Mouse (Mus musculus): ENCODE measurements around the gene Gm28048. TPM values are rescaled to one million over a fixed set of nuclear protein-coding genes. Genes with fewer than 3 reads are reported as not detected.

Gene Gm28048
- polyA plus RNA-seq, 1 experiment = 4.4 TPM

GRCm38 (mm10) chr11:22885350-22885749 lies 96.5 kb downstream of the Gm28048 start:
- WGBS = 97% methylated on average over 1 of the region's 1 CpGs
- Histone ChIP-seq H3K27me3 (ENCODE audit: control insufficient read depth, insufficient read depth, low read length) (no peaks in the 10 kb centered on the region; the same call in none of the 2 replicates), H3K4me1 (ENCODE audit: control insufficient read depth, insufficient read depth, low read length) (no peaks in the 10 kb centered on the region), H3K27ac (ENCODE audit: insufficient read depth, low read length) (no peak overlapping the region), H3K4me3 (replicated peaks; ENCODE audit: insufficient read depth, low read depth, low read length) (no peak overlapping the region)
- TF ChIP-seq CTCF (IDR thresholded peaks at IDR 0.05; ENCODE audit: borderline replicate concordance, insufficient read depth, low read depth, low read length) = no peak
- no peak for TF ChIP-seq POLR2A (IDR thresholded peaks at IDR 0.05; ENCODE audit: borderline replicate concordance, insufficient read depth, low read length)
- no peak for DNase-seq

- TF ChIP-seq POLR2A (IDR thresholded peaks at IDR 0.05; ENCODE audit: borderline replicate concordance, insufficient read depth, low read length) (no peak), CTCF (IDR thresholded peaks at IDR 0.05; ENCODE audit: borderline replicate concordance, insufficient read depth, low read depth, low read length) (no peak)
- 95% methylated on average over 2 of the region's 2 CpGs for WGBS
- no peak for DNase-seq
- no peak overlapping the region for H3K4me3 ChIP-seq (replicated peaks; ENCODE audit: insufficient read depth, low read depth, low read length)
- no peaks in the 10 kb centered on the region for H3K4me1 ChIP-seq (ENCODE audit: control insufficient read depth, insufficient read depth, low read length)
- no peak overlapping the region for H3K27ac ChIP-seq (ENCODE audit: insufficient read depth, low read length)
- H3K27me3 ChIP-seq (ENCODE audit: control insufficient read depth, insufficient read depth, low read length) = no peaks in the 10 kb centered on the region; the same call in none of the 2 replicates
These were observed 98.2 kb downstream of the Gm28048 start for GRCm38 (mm10) chr11:22883676-22884075.

- H3K4me1 ChIP-seq (ENCODE audit: control insufficient read depth, insufficient read depth, low read length) = no peaks in the 10 kb centered on the region
- no peak overlapping the region for H3K27ac ChIP-seq (ENCODE audit: insufficient read depth, low read length)
- H3K27me3 ChIP-seq (ENCODE audit: control insufficient read depth, insufficient read depth, low read length) = no peaks in the 10 kb centered on the region; the same call in none of the 2 replicates
- no peak for TF ChIP-seq CTCF (IDR thresholded peaks at IDR 0.05; ENCODE audit: borderline replicate concordance, insufficient read depth, low read depth, low read length)
- no peak for TF ChIP-seq POLR2A (IDR thresholded peaks at IDR 0.05; ENCODE audit: borderline replicate concordance, insufficient read depth, low read length)
- no peak for DNase-seq
- no peak overlapping the region for H3K4me3 ChIP-seq (replicated peaks; ENCODE audit: insufficient read depth, low read depth, low read length)
These were observed 99.0 kb downstream of the Gm28048 start for GRCm38 (mm10) chr11:22882926-22883325.

- Histone ChIP-seq H3K27ac (ENCODE audit: insufficient read depth, low read length) (no peak overlapping the region; the same call in 1 of the 2 replicates), H3K27me3 (ENCODE audit: control insufficient read depth, insufficient read depth, low read length) (no peaks in the 10 kb centered on the region; the same call in none of the 2 replicates), H3K4me1 (ENCODE audit: control insufficient read depth, insufficient read depth, low read length) (no peaks in the 10 kb centered on the region), H3K4me3 (replicated peaks; ENCODE audit: insufficient read depth, low read depth, low read length) (no peak overlapping the region)
- TF ChIP-seq CTCF (IDR thresholded peaks at IDR 0.05; ENCODE audit: borderline replicate concordance, insufficient read depth, low read depth, low read length) (no peak), POLR2A (IDR thresholded peaks at IDR 0.05; ENCODE audit: borderline replicate concordance, insufficient read depth, low read length) (no peak)
- DNase-seq = no peak
- WGBS = 82% methylated on average over 3 of the region's 3 CpGs
These were observed 101.3 kb downstream of the Gm28048 start for GRCm38 (mm10) chr11:22880383-22881172.

- no peaks in the 10 kb centered on the region for H3K4me1 ChIP-seq (ENCODE audit: control insufficient read depth, insufficient read depth, low read length)
- no peak for DNase-seq
- no peaks in the 10 kb centered on the region; the same call in none of the 2 replicates for H3K27me3 ChIP-seq (ENCODE audit: control insufficient read depth, insufficient read depth, low read length)
- H3K4me3 ChIP-seq (replicated peaks; ENCODE audit: insufficient read depth, low read depth, low read length) = no peak overlapping the region
- TF ChIP-seq CTCF (IDR thresholded peaks at IDR 0.05; ENCODE audit: borderline replicate concordance, insufficient read depth, low read depth, low read length) (no peak), POLR2A (IDR thresholded peaks at IDR 0.05; ENCODE audit: borderline replicate concordance, insufficient read depth, low read length) (no peak)
- H3K27ac ChIP-seq (ENCODE audit: insufficient read depth, low read length) = no peak overlapping the region
- WGBS = 95% methylated on average over 4 of the region's 4 CpGs
These were observed 102.2 kb downstream of the Gm28048 start for GRCm38 (mm10) chr11:22879645-22880044.

- Histone ChIP-seq H3K27ac (ENCODE audit: insufficient read depth, low read length) (no peak overlapping the region), H3K27me3 (ENCODE audit: control insufficient read depth, insufficient read depth, low read length) (peaks cover 1% of the 10 kb centered on the region; the same call in 1 of the 2 replicates), H3K4me3 (replicated peaks; ENCODE audit: insufficient read depth, low read depth, low read length) (no peak overlapping the region), H3K4me1 (ENCODE audit: control insufficient read depth, insufficient read depth, low read length) (peaks cover 8% of the 10 kb centered on the region)
- no peak for TF ChIP-seq POLR2A (IDR thresholded peaks at IDR 0.05; ENCODE audit: borderline replicate concordance, insufficient read depth, low read length)
- no peak for TF ChIP-seq CTCF (IDR thresholded peaks at IDR 0.05; ENCODE audit: borderline replicate concordance, insufficient read depth, low read depth, low read length)
- no peak for DNase-seq
- WGBS = 94% methylated on average over 3 of the region's 3 CpGs
These were observed 105.1 kb downstream of the Gm28048 start for GRCm38 (mm10) chr11:22876680-22877330.

GRCm38 (mm10) chr11:22875279-22875678 lies 106.6 kb downstream of the Gm28048 start:
- TF ChIP-seq POLR2A (IDR thresholded peaks at IDR 0.05; ENCODE audit: borderline replicate concordance, insufficient read depth, low read length) = no peak
- peaks cover 1% of the 10 kb centered on the region; the same call in 1 of the 2 replicates for H3K27me3 ChIP-seq (ENCODE audit: control insufficient read depth, insufficient read depth, low read length)
- H3K4me3 ChIP-seq (replicated peaks; ENCODE audit: insufficient read depth, low read depth, low read length) = no peak overlapping the region
- H3K27ac ChIP-seq (ENCODE audit: insufficient read depth, low read length) = no peak overlapping the region
- peaks cover 8% of the 10 kb centered on the region for H3K4me1 ChIP-seq (ENCODE audit: control insufficient read depth, insufficient read depth, low read length)
- WGBS = 82% methylated on average over 4 of the region's 4 CpGs
- no peak for DNase-seq

GRCm38 (mm10) chr11:22874747-22875146 lies 107.1 kb downstream of the Gm28048 start:
- peaks cover 1% of the 10 kb centered on the region; the same call in 1 of the 2 replicates for H3K27me3 ChIP-seq (ENCODE audit: control insufficient read depth, insufficient read depth, low read length)
- no peak overlapping the region for H3K27ac ChIP-seq (ENCODE audit: insufficient read depth, low read length)
- H3K4me3 ChIP-seq (replicated peaks; ENCODE audit: insufficient read depth, low read depth, low read length) = no peak overlapping the region
- TF ChIP-seq POLR2A (IDR thresholded peaks at IDR 0.05; ENCODE audit: borderline replicate concordance, insufficient read depth, low read length) (no peak), CTCF (IDR thresholded peaks at IDR 0.05; ENCODE audit: borderline replicate concordance, insufficient read depth, low read depth, low read length) (no peak)
- DNase-seq = no peak
- H3K4me1 ChIP-seq (ENCODE audit: control insufficient read depth, insufficient read depth, low read length) = peaks cover 8% of the 10 kb centered on the region
- WGBS = 92% methylated on average over 6 of the region's 6 CpGs

Data from cerebellum, adult 2 months (tissue).